Mouse (Mus musculus) testis, postnatal 10 days (tissue): ENCODE data around the gene Txndc15.
"Not testable (repeated sequence)": the region's sequence is repeated elsewhere in the genome, so short reads cannot be mapped to it uniquely, and the experiment has no call there.

Experiments
- DNase-seq: peaks from one replicate; pipeline ENCODE4 v3.0.0; 2021; ENCODE audit warnings: low spot score

Gene Txndc15

GRCm38 (mm10) chr13:55714501-55715166 is at the start of gene Txndc15:
Gene Txndc15, plus strand, starts transcription at chr13:55714650.
- peak; percentile 93 for DNase-seq

GRCm38 (mm10) chr13:55668550-55668949 is 45.9 kb upstream of the Txndc15 start:
- DNase-seq = peak; percentile 72

GRCm38 (mm10) chr13:55672711-55673110 is 41.7 kb upstream of the Txndc15 start:
- DNase-seq = no peak

- no peak for DNase-seq
Measured at GRCm38 (mm10) chr13:55677364-55677763, 37.1 kb upstream of the Txndc15 start.

- DNase-seq = no peak
Measured at GRCm38 (mm10) chr13:55682201-55682600, 32.2 kb upstream of the Txndc15 start.

GRCm38 (mm10) chr13:55683581-55683980 is 30.9 kb upstream of the Txndc15 start:
- DNase-seq = no peak

- no peak for DNase-seq
Measured at GRCm38 (mm10) chr13:55686107-55686633, 28.3 kb upstream of the Txndc15 start.

- DNase-seq = no peak
Measured at GRCm38 (mm10) chr13:55687927-55688602, 26.4 kb upstream of the Txndc15 start.

GRCm38 (mm10) chr13:55692535-55693242 is 21.8 kb upstream of the Txndc15 start, which contains the start of gene B230219D22Rik:
Gene B230219D22Rik, plus strand, starts transcription at chr13:55693124.
- DNase-seq = peak; percentile 94

- DNase-seq = no peak
Measured at GRCm38 (mm10) chr13:55693243-55693721, 21.2 kb upstream of the Txndc15 start.

GRCm38 (mm10) chr13:55694110-55694509 is 20.3 kb upstream of the Txndc15 start:
- no peak for DNase-seq

GRCm38 (mm10) chr13:55695989-55696388 is 18.5 kb upstream of the Txndc15 start:
- DNase-seq = not testable (repeated sequence)

GRCm38 (mm10) chr13:55704301-55704700 is 10.1 kb upstream of the Txndc15 start:
- DNase-seq = no peak

GRCm38 (mm10) chr13:55712846-55713245 is 1.6 kb upstream of the Txndc15 start:
- DNase-seq = no peak

- DNase-seq = no peak
Measured at GRCm38 (mm10) chr13:55715167-55715512, 690 bp downstream of the Txndc15 start.

- no peak for DNase-seq
Measured at GRCm38 (mm10) chr13:55715908-55716510, 1.6 kb downstream of the Txndc15 start.

GRCm38 (mm10) chr13:55721516-55721915 is 7.1 kb downstream of the Txndc15 start:
- no peak for DNase-seq

- no peak for DNase-seq
Measured at GRCm38 (mm10) chr13:55721995-55722394, 7.5 kb downstream of the Txndc15 start.

GRCm38 (mm10) chr13:55726598-55727119 is 12.2 kb downstream of the Txndc15 start:
- no peak for DNase-seq

- DNase-seq = peak; percentile 90
Measured at GRCm38 (mm10) chr13:55727120-55727838, 12.8 kb downstream of the Txndc15 start, which contains the start of gene Pcbd2. Gene Pcbd2, plus strand, starts transcription at chr13:55727368.

- DNase-seq = peak; percentile 71
Measured at GRCm38 (mm10) chr13:55727839-55728238, 13.4 kb downstream of the Txndc15 start.
